Mouse (Mus musculus): ENCODE measurements around the gene Mcat. TPM values are rescaled to one million over a fixed set of nuclear protein-coding genes. Genes with fewer than 3 reads are reported as not detected.

Gene Mcat
- polyA plus RNA-seq, 1 experiment from 2014 or later: 38.1 TPM

GRCm38 (mm10) chr15:83562626-83563270 lies 839 bp downstream of the Mcat start:
- Histone ChIP-seq H3K4me1 (peaks cover 22% of the 10 kb centered on the region), H3K4me3 (replicated peaks) (peak overlapping the region; percentile 47), H3K9me3 (replicated peaks) (no peaks in the 10 kb centered on the region), H3K9ac (no peak overlapping the region), H3K4me2 (replicated peaks) (peak overlapping the region; percentile 95), H3K27ac (replicated peaks) (peak overlapping the region; percentile 71), H3K36me3 (no peaks in the 10 kb centered on the region), H3K27me3 (no peaks in the 10 kb centered on the region)
- WGBS: 29% methylated on average over 15 of the region's 15 CpGs
- peak; percentile 81 for ATAC-seq (ENCODE audit: insufficient number of reproducible peaks, low FRiP score, low TSS enrichment, low read depth)

GRCm38 (mm10) chr15:83560941-83561477 lies 2.6 kb downstream of the Mcat start:
- H3K4me3 ChIP-seq (replicated peaks): no peak overlapping the region
- no peaks in the 10 kb centered on the region for H3K36me3 ChIP-seq
- H3K27ac ChIP-seq (replicated peaks): no peak overlapping the region
- H3K9me3 ChIP-seq (replicated peaks): no peaks in the 10 kb centered on the region
- no peaks in the 10 kb centered on the region for H3K27me3 ChIP-seq
- H3K4me1 ChIP-seq: peaks cover 24% of the 10 kb centered on the region
- H3K9ac ChIP-seq: no peak overlapping the region
- H3K4me2 ChIP-seq (replicated peaks): no peak overlapping the region
- 43% methylated on average over 5 of the region's 5 CpGs for WGBS
- no peak for ATAC-seq (ENCODE audit: insufficient number of reproducible peaks, low FRiP score, low TSS enrichment, low read depth)

- H3K4me3 ChIP-seq (replicated peaks): peak overlapping the region; percentile 72
- H3K36me3 ChIP-seq: peaks cover 21% of the 10 kb centered on the region
- peak; percentile 84 for ATAC-seq (ENCODE audit: insufficient number of reproducible peaks, low FRiP score, low TSS enrichment, low read depth)
- H3K4me1 ChIP-seq: peaks cover 15% of the 10 kb centered on the region
- H3K27me3 ChIP-seq: no peaks in the 10 kb centered on the region
- no peaks in the 10 kb centered on the region for H3K9me3 ChIP-seq (replicated peaks)
- under 1% methylated on average over 74 of the region's 74 CpGs for WGBS
- peak overlapping the region; percentile 85 for H3K27ac ChIP-seq (replicated peaks)
- peak overlapping the region; percentile 72 for H3K9ac ChIP-seq
- peak overlapping the region; percentile 86 for H3K4me2 ChIP-seq (replicated peaks)
Observed at GRCm38 (mm10) chr15:83555161-83555974, 8.2 kb downstream of the Mcat start.

GRCm38 (mm10) chr15:83553831-83554230 lies 9.8 kb downstream of the Mcat start:
- Histone ChIP-seq H3K36me3 (peaks cover 37% of the 10 kb centered on the region), H3K4me3 (replicated peaks) (no peak overlapping the region), H3K9me3 (replicated peaks) (no peaks in the 10 kb centered on the region), H3K9ac (no peak overlapping the region), H3K4me1 (peaks cover 15% of the 10 kb centered on the region), H3K27ac (replicated peaks) (no peak overlapping the region), H3K27me3 (no peaks in the 10 kb centered on the region), H3K4me2 (replicated peaks) (no peak overlapping the region)
- ATAC-seq (ENCODE audit: insufficient number of reproducible peaks, low FRiP score, low TSS enrichment, low read depth): no peak

GRCm38 (mm10) chr15:83550137-83550536 lies 13.4 kb downstream of the Mcat start:
- H3K9ac ChIP-seq: no peak overlapping the region
- H3K4me2 ChIP-seq (replicated peaks): no peak overlapping the region
- no peak for ATAC-seq (ENCODE audit: insufficient number of reproducible peaks, low FRiP score, low TSS enrichment, low read depth)
- H3K4me1 ChIP-seq: peaks cover 11% of the 10 kb centered on the region
- no peaks in the 10 kb centered on the region for H3K9me3 ChIP-seq (replicated peaks)
- no peak overlapping the region for H3K27ac ChIP-seq (replicated peaks)
- peaks cover 72% of the 10 kb centered on the region for H3K36me3 ChIP-seq
- 61% methylated on average over 2 of the region's 2 CpGs for WGBS
- no peak overlapping the region for H3K4me3 ChIP-seq (replicated peaks)
- no peaks in the 10 kb centered on the region for H3K27me3 ChIP-seq

- H3K4me2 ChIP-seq (replicated peaks): no peak overlapping the region
- H3K36me3 ChIP-seq: peaks cover 66% of the 10 kb centered on the region
- H3K27ac ChIP-seq (replicated peaks): no peak overlapping the region
- H3K4me1 ChIP-seq: no peaks in the 10 kb centered on the region
- no peak overlapping the region for H3K4me3 ChIP-seq (replicated peaks)
- no peaks in the 10 kb centered on the region for H3K27me3 ChIP-seq
- WGBS: 91% methylated on average over 8 of the region's 8 CpGs
- no peak overlapping the region for H3K9ac ChIP-seq
- no peaks in the 10 kb centered on the region for H3K9me3 ChIP-seq (replicated peaks)
- no peak for ATAC-seq (ENCODE audit: insufficient number of reproducible peaks, low FRiP score, low TSS enrichment, low read depth)
Observed at GRCm38 (mm10) chr15:83547144-83547543, 16.4 kb downstream of the Mcat start.

GRCm38 (mm10) chr15:83546029-83546428 lies 17.6 kb downstream of the Mcat start:
- no peak overlapping the region for H3K4me2 ChIP-seq (replicated peaks)
- no peaks in the 10 kb centered on the region for H3K9me3 ChIP-seq (replicated peaks)
- H3K4me3 ChIP-seq (replicated peaks): no peak overlapping the region
- H3K36me3 ChIP-seq: peaks cover 57% of the 10 kb centered on the region
- H3K9ac ChIP-seq: no peak overlapping the region
- 93% methylated on average over 7 of the region's 7 CpGs for WGBS
- no peaks in the 10 kb centered on the region for H3K4me1 ChIP-seq
- ATAC-seq (ENCODE audit: insufficient number of reproducible peaks, low FRiP score, low TSS enrichment, low read depth): no peak
- no peaks in the 10 kb centered on the region for H3K27me3 ChIP-seq
- H3K27ac ChIP-seq (replicated peaks): no peak overlapping the region

- H3K27me3 ChIP-seq: no peaks in the 10 kb centered on the region
- no peak overlapping the region for H3K9ac ChIP-seq
- ATAC-seq (ENCODE audit: insufficient number of reproducible peaks, low FRiP score, low TSS enrichment, low read depth): no peak
- peaks cover 15% of the 10 kb centered on the region for H3K36me3 ChIP-seq
- H3K27ac ChIP-seq (replicated peaks): no peak overlapping the region
- H3K4me2 ChIP-seq (replicated peaks): no peak overlapping the region
- no peaks in the 10 kb centered on the region for H3K9me3 ChIP-seq (replicated peaks)
- H3K4me3 ChIP-seq (replicated peaks): no peak overlapping the region
- H3K4me1 ChIP-seq: no peaks in the 10 kb centered on the region
- 71% methylated on average over 9 of the region's 9 CpGs for WGBS
Observed at GRCm38 (mm10) chr15:83541647-83542287, 21.8 kb downstream of the Mcat start.

- Histone ChIP-seq H3K27me3 (no peaks in the 10 kb centered on the region), H3K9me3 (replicated peaks) (no peaks in the 10 kb centered on the region), H3K4me2 (replicated peaks) (no peak overlapping the region), H3K27ac (replicated peaks) (no peak overlapping the region), H3K9ac (no peak overlapping the region), H3K36me3 (no peaks in the 10 kb centered on the region), H3K4me3 (replicated peaks) (no peak overlapping the region), H3K4me1 (0 out of 2 replicates have a peak, but pooled peaks cover 5% of the 10 kb centered on the region)
- 46% methylated on average over 4 of the region's 4 CpGs for WGBS
- ATAC-seq (ENCODE audit: insufficient number of reproducible peaks, low FRiP score, low TSS enrichment, low read depth): no peak
Observed at GRCm38 (mm10) chr15:83539905-83540304, 23.7 kb downstream of the Mcat start.

- no peak for ATAC-seq (ENCODE audit: insufficient number of reproducible peaks, low FRiP score, low TSS enrichment, low read depth)
- WGBS: 93% methylated on average over 2 of the region's 2 CpGs
- 0 out of 2 replicates have a peak, but pooled peaks cover 5% of the 10 kb centered on the region for H3K4me1 ChIP-seq
Observed at GRCm38 (mm10) chr15:83538855-83539254, 24.7 kb downstream of the Mcat start.

GRCm38 (mm10) chr15:83535890-83536231 lies 27.7 kb downstream of the Mcat start:
- no peak for ATAC-seq (ENCODE audit: insufficient number of reproducible peaks, low FRiP score, low TSS enrichment, low read depth)
- Histone ChIP-seq H3K4me1 (0 out of 2 replicates have a peak, but pooled peaks cover 5% of the 10 kb centered on the region), H3K36me3 (no peaks in the 10 kb centered on the region), H3K27ac (replicated peaks) (no peak overlapping the region), H3K4me2 (replicated peaks) (no peak overlapping the region), H3K27me3 (no peaks in the 10 kb centered on the region), H3K9ac (no peak overlapping the region), H3K4me3 (replicated peaks) (no peak overlapping the region), H3K9me3 (replicated peaks) (no peaks in the 10 kb centered on the region)
- WGBS: 81% methylated on average over 6 of the region's 6 CpGs

More at GRCm38 (mm10) chr15:83538855-83539254, 24.7 kb downstream of the Mcat start:
- no peak overlapping the region for H3K4me3 ChIP-seq (replicated peaks)
- H3K9ac ChIP-seq: no peak overlapping the region
- no peaks in the 10 kb centered on the region for H3K36me3 ChIP-seq
- no peak overlapping the region for H3K4me2 ChIP-seq (replicated peaks)
- H3K27ac ChIP-seq (replicated peaks): no peak overlapping the region
- H3K9me3 ChIP-seq (replicated peaks): no peaks in the 10 kb centered on the region
- H3K27me3 ChIP-seq: no peaks in the 10 kb centered on the region
